Mouse (Mus musculus) hindbrain, postnatal 0 days (tissue): Measurements from ENCODE around the gene Camsap2. TPM values are rescaled to one million over a fixed set of nuclear protein-coding genes. Genes with fewer than 3 reads are reported as not detected.

Experiments used
- ATAC-seq: fragments of 200-750 bp; cut with Nextera tagmentation; 2 replicates; pipeline ENCODE4 v1.8.0; 2017; ENCODE audit warnings: mild to moderate bottlenecking, moderate TSS enrichment, moderate library complexity
- DNase-seq: peaks from one replicate; pipeline ENCODE4 v3.0.0-alpha.2; 2015; ENCODE audit warnings: low spot score
- H3K27ac ChIP-seq: fragments of 300-500 bp; sonication (generic); 2 replicates; pipeline ENCODE4 v1.5.1; 2014; ENCODE audit warnings: mild to moderate bottlenecking
- H3K27me3 ChIP-seq: fragments of 300-500 bp; sonication (generic); 2 replicates; pipeline ENCODE4 v1.6.1; 2014; ENCODE audit warnings: low read length, mixed read lengths; ENCODE audit not compliant: insufficient read depth
- H3K36me3 ChIP-seq: fragments of 300-500 bp; sonication (generic); 2 replicates; pipeline ENCODE4 v1.6.1; 2014; ENCODE audit warnings: low read length, mixed read lengths; ENCODE audit not compliant: insufficient read depth
- H3K4me1 ChIP-seq: fragments of 300-500 bp; sonication (generic); 2 replicates; pipeline ENCODE4 v1.6.1; 2014; ENCODE audit warnings: antibody characterized with exemption, low read length, mixed read lengths; ENCODE audit not compliant: insufficient read depth
- H3K4me2 ChIP-seq: fragments of 300-500 bp; sonication (generic); 2 replicates; pipeline ENCODE4 v1.6.1; 2014; ENCODE audit warnings: low read depth, mild to moderate bottlenecking, low read length, moderate library complexity, mixed read lengths
- H3K4me3 ChIP-seq: fragments of 300-500 bp; sonication (generic); 2 replicates; pipeline ENCODE4 v1.5.1; 2014; ENCODE audit warnings: low read length
- H3K9ac ChIP-seq: fragments of 300-500 bp; sonication (generic); replicated peaks from 2 replicates; pipeline ENCODE4 v1.6.1; 2014; ENCODE audit warnings: mild to moderate bottlenecking, low read length, moderate library complexity, mixed read lengths
- H3K9me3 ChIP-seq: fragments of 300-500 bp; sonication (generic); 2 replicates; pipeline ENCODE4 v1.6.1; 2016; ENCODE audit warnings: low read length, mixed read lengths
- CTCF ChIP-seq: IDR thresholded peaks from 2 replicates; pipeline ENCODE4 v1.5.1; 2016; ENCODE audit warnings: antibody characterized with exemption, control low read depth, low read depth
- WGBS: fragments of 180-500 bp; shearing (Covaris S2); extraction: QIAGEN DNeasy Blood & Tissue Kit; methylation state at CpG from one replicate; pipeline ENCODE4 v1.1.7; 2014; 5-methylcytosine and 5-hydroxymethylcytosine counted together
- polyA plus RNA-seq: library from polyadenylated mRNA; unstranded; fragments of >200 nt; fragmentation: Nextera tagmentation; extraction: Ambion mirVana; gene quantifications from 2 replicates; pipeline ENCODE4 v1.2.1, GENCODE M21; 2015
- total RNA-seq: library from RNA; depleted of rRNA; stranded (reverse); fragments of >200 nt; gene quantifications from 2 replicates; pipeline ENCODE4 v1.2.3, GENCODE M21; 2014; rRNA removed

Camsap2 gene
- total RNA-seq: 99.1 and 108 TPM in 2 replicates
- 19.8 and 20.1 TPM in 2 replicates for polyA plus RNA-seq

DNA sequence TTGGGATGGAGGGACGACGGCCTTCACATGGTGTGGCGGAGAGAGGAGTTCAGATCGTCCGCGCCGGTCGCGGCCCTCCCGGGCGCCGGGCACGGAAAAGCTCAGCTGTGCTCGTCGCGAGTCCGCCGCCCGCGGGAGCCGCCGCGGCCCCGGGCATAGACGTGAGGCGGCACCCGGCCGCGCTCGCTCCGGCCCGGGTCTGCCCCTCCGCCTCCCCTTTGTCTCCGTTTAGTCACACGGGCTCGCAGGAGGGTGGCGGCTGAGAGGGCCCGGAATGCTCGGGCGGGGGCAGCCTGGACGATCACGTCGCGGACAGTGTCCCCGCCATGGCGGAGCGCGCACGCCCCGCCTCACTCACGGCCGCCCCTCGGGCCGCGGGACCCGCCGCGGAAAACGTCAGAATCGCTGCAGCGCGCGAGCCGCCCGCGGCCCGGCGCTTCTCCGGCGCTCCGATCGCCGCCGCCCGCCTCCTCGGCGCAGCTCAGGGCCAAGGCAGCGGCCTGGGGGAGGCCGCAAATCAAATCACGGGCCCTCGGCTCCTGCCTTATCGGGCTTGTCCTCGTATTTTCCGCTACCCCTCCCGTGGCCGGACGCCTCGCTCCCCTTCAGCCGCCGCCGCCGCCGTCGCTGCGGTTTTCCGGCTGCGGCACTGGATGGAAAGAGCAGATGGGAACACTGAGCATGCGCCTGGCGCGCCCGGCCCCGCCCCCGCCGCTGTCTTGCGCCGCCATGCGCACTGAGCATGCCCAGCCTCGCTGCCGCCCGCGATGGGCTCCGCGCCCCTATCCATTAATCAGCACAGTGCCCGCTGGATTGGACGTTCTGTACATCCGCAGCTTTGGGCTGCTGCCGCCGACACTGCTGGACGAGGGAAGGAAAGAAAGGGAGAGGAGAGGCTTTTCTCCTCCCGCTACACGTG lies at the start of gene Camsap2:
Gene Camsap2 (minus strand): TSS at position 651 of the 919 bp plus-strand sequence.
- Histone ChIP-seq H3K27ac (peak within 1 kb of the TSS; percentile 90), H3K4me2 (peak within 1 kb of the TSS; percentile 90), H3K9me3 (no peaks in the 10 kb centered on the region), H3K36me3 (no peaks in the 10 kb centered on the region), H3K4me3 (peak within 1 kb of the TSS; percentile 98), H3K4me1 (peaks cover 13% of the 10 kb centered on the region), H3K27me3 (no peaks in the 10 kb centered on the region), H3K9ac (peak within 1 kb of the TSS; percentile 94)
- ATAC-seq: peak; percentile 98
- no peak for TF ChIP-seq CTCF
- peak; percentile 97 for DNase-seq
- under 1% methylated on average over 103 of the region's 121 CpGs for WGBS

DNA sequence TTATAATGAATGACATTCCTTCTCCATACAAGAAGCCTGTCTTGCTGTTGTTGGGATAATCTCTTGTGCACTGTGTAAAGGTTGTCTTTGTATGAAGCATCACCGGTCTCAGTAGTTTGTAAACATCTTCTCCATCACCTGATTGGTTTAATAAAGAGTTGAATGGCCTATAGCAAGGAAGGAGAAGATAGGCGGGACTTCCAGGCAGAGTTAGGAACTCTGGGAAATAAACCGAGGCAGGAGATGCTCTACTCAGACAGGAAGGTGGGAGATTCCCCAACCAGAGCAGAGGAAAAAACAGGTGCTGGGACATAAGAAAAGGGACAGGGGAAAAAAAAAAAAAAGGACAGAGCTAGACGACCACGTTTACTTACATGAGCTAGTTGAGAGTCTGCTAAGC lies 49.2 kb upstream of the Camsap2 start:
- DNase-seq: no peak
- Histone ChIP-seq H3K27me3 (no peaks in the 10 kb centered on the region), H3K27ac (no peak overlapping the region), H3K9ac (no peak overlapping the region), H3K4me1 (no peaks in the 10 kb centered on the region), H3K9me3 (no peaks in the 10 kb centered on the region), H3K36me3 (no peaks in the 10 kb centered on the region), H3K4me3 (no peak overlapping the region), H3K4me2 (peak overlapping the region; percentile 34; the same call in 1 of the 2 replicates)
- 41% methylated on average over 5 of the region's 5 CpGs for WGBS
- no peak for ATAC-seq
- TF ChIP-seq CTCF: no peak

DNA sequence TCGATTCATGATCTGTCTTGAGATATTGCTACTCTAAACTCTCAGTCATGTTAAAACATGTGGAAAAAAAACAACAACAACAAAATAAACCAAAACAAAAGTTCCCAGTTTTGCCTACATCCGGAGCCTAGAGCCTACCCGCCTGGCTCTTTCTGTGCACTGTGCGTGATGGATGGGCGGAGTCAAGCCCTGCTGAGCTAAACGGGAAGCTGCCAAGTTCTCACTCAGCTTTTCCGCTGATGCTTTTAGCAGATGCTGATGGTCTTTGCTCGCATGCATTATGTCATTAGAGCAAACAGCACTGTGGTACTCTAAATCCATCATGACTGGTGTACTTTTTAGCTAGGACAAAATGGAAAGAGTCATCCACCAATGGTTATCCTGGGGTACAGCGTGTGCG lies 48.6 kb upstream of the Camsap2 start:
- Histone ChIP-seq H3K27me3 (no peaks in the 10 kb centered on the region), H3K27ac (no peak overlapping the region), H3K4me1 (no peaks in the 10 kb centered on the region), H3K4me3 (no peak overlapping the region), H3K4me2 (peak overlapping the region; percentile 34; the same call in 1 of the 2 replicates), H3K9me3 (no peaks in the 10 kb centered on the region), H3K36me3 (no peaks in the 10 kb centered on the region), H3K9ac (no peak overlapping the region)
- TF ChIP-seq CTCF: no peak
- peak; percentile 68; the same call in 1 of the 2 replicates for ATAC-seq
- DNase-seq: peak; percentile 71
- 28% methylated on average over 10 of the region's 10 CpGs for WGBS

DNA sequence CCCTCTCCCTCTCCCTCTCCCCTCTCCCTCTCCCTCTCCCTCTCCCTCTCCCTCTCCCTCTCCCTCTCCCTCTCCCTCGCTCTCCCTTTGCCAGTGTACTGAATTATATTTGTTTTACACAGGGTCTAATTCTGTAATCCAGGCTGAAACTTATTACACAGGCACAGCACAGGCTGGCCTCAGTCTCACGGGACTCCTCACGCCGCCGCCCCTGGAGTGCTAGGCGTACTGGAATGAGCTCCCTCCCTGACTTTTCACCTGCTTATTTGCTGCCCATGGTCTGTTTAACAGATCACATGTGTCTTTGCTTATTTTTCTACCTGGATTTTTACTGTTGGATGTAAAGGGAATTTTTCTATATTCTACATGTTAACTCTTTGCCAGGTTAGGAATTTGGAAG lies 41.0 kb upstream of the Camsap2 start:
- Histone ChIP-seq H3K4me2 (no peak overlapping the region), H3K9ac (no peak overlapping the region), H3K27me3 (no peaks in the 10 kb centered on the region), H3K4me3 (no peak overlapping the region), H3K27ac (no peak overlapping the region), H3K36me3 (no peaks in the 10 kb centered on the region), H3K4me1 (no peaks in the 10 kb centered on the region), H3K9me3 (no peaks in the 10 kb centered on the region)
- DNase-seq: no peak
- 44% methylated on average over 5 of the region's 6 CpGs for WGBS
- no peak for ATAC-seq
- no peak for TF ChIP-seq CTCF

DNA sequence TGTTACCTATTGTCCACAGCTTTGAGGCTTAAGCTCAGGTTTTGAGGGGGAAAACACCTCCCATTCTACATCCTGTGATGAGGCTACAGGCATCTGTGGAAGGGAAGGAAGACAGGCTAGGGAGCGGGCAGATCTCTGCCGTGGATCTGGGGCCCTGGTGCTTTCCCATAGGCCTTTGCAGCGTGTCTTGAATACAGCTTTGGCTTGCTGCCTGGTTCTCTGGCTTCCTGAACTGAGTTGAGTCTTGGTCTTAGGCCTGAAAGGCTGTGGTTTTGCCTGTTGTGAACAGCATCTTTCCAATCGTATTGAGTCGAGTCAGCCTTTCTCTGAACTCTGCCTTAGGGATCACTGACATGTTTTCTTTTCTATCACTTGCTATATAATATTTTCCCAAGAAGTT lies 35.7 kb upstream of the Camsap2 start:
- no peak overlapping the region for H3K4me3 ChIP-seq
- no peaks in the 10 kb centered on the region for H3K27me3 ChIP-seq
- no peak overlapping the region for H3K9ac ChIP-seq
- no peaks in the 10 kb centered on the region for H3K36me3 ChIP-seq
- WGBS: 59% methylated on average over 5 of the region's 5 CpGs
- no peaks in the 10 kb centered on the region for H3K9me3 ChIP-seq
- DNase-seq: peak; percentile 23
- H3K4me2 ChIP-seq: no peak overlapping the region
- no peak overlapping the region for H3K27ac ChIP-seq
- no peak for TF ChIP-seq CTCF
- no peak for ATAC-seq
- H3K4me1 ChIP-seq: no peaks in the 10 kb centered on the region

DNA sequence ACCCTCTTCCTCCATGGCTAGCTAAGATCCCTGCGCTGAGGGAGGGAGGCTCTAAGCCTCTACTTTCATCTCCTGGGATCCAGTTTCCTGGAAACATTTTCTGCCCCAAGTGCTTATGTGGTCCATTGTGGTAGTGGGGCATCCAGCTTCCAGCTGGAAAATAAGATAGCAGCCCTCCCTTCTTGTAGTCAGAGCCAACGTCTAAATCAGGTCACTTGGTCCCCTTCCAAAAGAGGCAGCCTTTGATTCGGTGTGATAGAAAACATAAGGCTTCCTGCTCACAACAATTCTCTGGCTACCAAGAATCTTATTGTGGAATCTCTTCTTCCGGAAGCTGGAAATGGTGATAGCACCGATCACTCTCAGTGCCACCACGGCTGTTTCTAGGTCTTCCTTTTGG lies 35.3 kb upstream of the Camsap2 start:
- ATAC-seq (no peak), DNase-seq (peak; percentile 31)
- Histone ChIP-seq H3K4me2 (no peak overlapping the region), H3K27me3 (no peaks in the 10 kb centered on the region), H3K4me3 (no peak overlapping the region), H3K9ac (no peak overlapping the region), H3K9me3 (no peaks in the 10 kb centered on the region), H3K4me1 (no peaks in the 10 kb centered on the region), H3K36me3 (no peaks in the 10 kb centered on the region), H3K27ac (no peak overlapping the region)
- 51% methylated on average over 6 of the region's 6 CpGs for WGBS
- no peak for TF ChIP-seq CTCF

DNA sequence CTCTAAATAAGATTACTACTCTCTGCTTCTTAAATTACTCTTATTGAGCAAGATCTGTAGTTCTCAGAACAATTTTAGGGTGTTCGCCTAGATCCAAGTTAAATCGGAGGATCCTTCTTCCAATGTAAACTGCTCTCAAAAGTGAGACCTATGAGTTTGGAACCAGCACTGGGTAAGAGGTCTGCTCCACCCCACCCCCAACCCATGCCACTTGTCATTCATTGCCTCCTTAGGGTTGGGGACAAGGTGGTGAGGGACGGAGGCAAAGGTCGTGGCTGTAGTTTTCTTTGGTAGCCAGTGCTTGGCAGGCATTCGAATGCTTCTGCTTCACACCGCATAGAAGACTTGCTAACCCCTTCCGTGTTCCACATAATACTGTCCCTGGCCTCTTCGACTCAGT lies 34.7 kb upstream of the Camsap2 start:
- H3K4me1 ChIP-seq: no peaks in the 10 kb centered on the region
- ATAC-seq (no peak), DNase-seq (no peak)
- no peaks in the 10 kb centered on the region for H3K9me3 ChIP-seq
- no peaks in the 10 kb centered on the region for H3K27me3 ChIP-seq
- H3K4me3 ChIP-seq: no peak overlapping the region
- WGBS: 93% methylated on average over 8 of the region's 8 CpGs
- H3K27ac ChIP-seq: no peak overlapping the region
- no peak overlapping the region for H3K4me2 ChIP-seq
- no peaks in the 10 kb centered on the region for H3K36me3 ChIP-seq
- H3K9ac ChIP-seq: no peak overlapping the region
- TF ChIP-seq CTCF: no peak
